Mouse (Mus musculus) fat pad, adult 2 months (tissue): Measurements from ENCODE around the gene Zfp280b.
"Not testable (repeated sequence)": the region's sequence is repeated elsewhere in the genome, so short reads cannot be mapped to it uniquely, and the experiment has no call there.

Source experiments
- DNase-seq: peaks from one replicate; pipeline ENCODE4 v3.0.0-alpha.2; 2011; ENCODE audit warnings: low read depth, low spot score; ENCODE audit errors: extremely low read depth

Gene Zfp280b

GRCm38 (mm10) chr10:76032402-76033118 is at the start of gene Zfp280b:
TSS of gene Zfp280b (plus strand) at chr10:76032650.
- no peak for DNase-seq

GRCm38 (mm10) chr10:75990430-75991042 is 41.9 kb upstream of the Zfp280b start:
- DNase-seq = no peak

GRCm38 (mm10) chr10:75993616-75994240 is 38.7 kb upstream of the Zfp280b start:
- DNase-seq = no peak

- DNase-seq = not testable (repeated sequence)
These were observed 37.8 kb upstream of the Zfp280b start for GRCm38 (mm10) chr10:75994531-75995210.

- no peak for DNase-seq
These were observed 37.0 kb upstream of the Zfp280b start for GRCm38 (mm10) chr10:75995463-75995862.

GRCm38 (mm10) chr10:75996315-75996714 is 36.1 kb upstream of the Zfp280b start:
- no peak for DNase-seq

GRCm38 (mm10) chr10:76001160-76001559 is 31.3 kb upstream of the Zfp280b start:
- DNase-seq = no peak

- no peak for DNase-seq
These were observed 30.3 kb upstream of the Zfp280b start for GRCm38 (mm10) chr10:76002101-76002521.

GRCm38 (mm10) chr10:76002615-76003014 is 29.8 kb upstream of the Zfp280b start:
- DNase-seq = no peak

GRCm38 (mm10) chr10:76003221-76003620 is 29.2 kb upstream of the Zfp280b start:
- no peak for DNase-seq

GRCm38 (mm10) chr10:76006385-76006784 is 26.1 kb upstream of the Zfp280b start:
- no peak for DNase-seq

- no peak for DNase-seq
These were observed 22.6 kb upstream of the Zfp280b start for GRCm38 (mm10) chr10:76009812-76010211.

- no peak for DNase-seq
These were observed 19.5 kb upstream of the Zfp280b start for GRCm38 (mm10) chr10:76012922-76013321.

- no peak for DNase-seq
These were observed 15.6 kb upstream of the Zfp280b start for GRCm38 (mm10) chr10:76016886-76017285.

- no peak for DNase-seq
These were observed 10.7 kb upstream of the Zfp280b start for GRCm38 (mm10) chr10:76021728-76022127.

- DNase-seq = no peak
These were observed 8.5 kb upstream of the Zfp280b start for GRCm38 (mm10) chr10:76023921-76024320.

GRCm38 (mm10) chr10:76025470-76026190 is 6.8 kb upstream of the Zfp280b start:
- no peak for DNase-seq

GRCm38 (mm10) chr10:76027127-76028015 is 5.1 kb upstream of the Zfp280b start:
- no peak for DNase-seq

GRCm38 (mm10) chr10:76028016-76028366 is 4.5 kb upstream of the Zfp280b start:
- DNase-seq = no peak

GRCm38 (mm10) chr10:76028396-76028795 is 4.1 kb upstream of the Zfp280b start:
- DNase-seq = no peak
